Mouse (Mus musculus) gastrocnemius, postnatal 4 days (tissue): ENCODE data around the gene Map2k2. TPM values are rescaled to one million over a fixed set of nuclear protein-coding genes. Genes with fewer than 3 reads are reported as not detected.
"Not testable (repeated sequence)": the region's sequence is repeated elsewhere in the genome, so short reads cannot be mapped to it uniquely, and the experiment has no call there.

Source experiments
- DNase-seq, 2 experiments: peaks; one replicate each; pipeline ENCODE4 v3.0.0; 2021 to 2022; ENCODE audit warnings: low spot score in 2 of 2, mixed read lengths in 2 of 2
- long read RNA-seq, 2 experiments: library from polyadenylated mRNA; stranded (forward); transcript quantifications; one replicate each; pipeline ENCODE4 v2.0.0; 2021
- total RNA-seq, 2 experiments: library from RNA; stranded (reverse); gene quantifications; 2 replicates each; pipeline ENCODE4 v1.2.3; 2021

Gene Map2k2
- 100 to 1,000 TPM; 148 to 152 TPM for total RNA-seq
- long read RNA-seq, experiment 1, transcript Map2k2-202 (11 exons, 1,556 nt), result major isoform, 135 of 268 reads
- long read RNA-seq, experiment 1, transcript Map2k2-207 (11 exons, 2,405 nt), result minor isoform, 78 of 268 reads
- long read RNA-seq, experiment 1, partial matches to known transcripts, result 35 of 268 reads
- long read RNA-seq, experiment 1, other reads (novel, unspliced or antisense), result 19 of 268 reads
- long read RNA-seq, experiment 2, transcript Map2k2-202 (11 exons, 1,556 nt), result major isoform, 141 of 251 reads
- long read RNA-seq, experiment 2, transcript Map2k2-207 (11 exons, 2,405 nt), result minor isoform, 67 of 251 reads
- long read RNA-seq, experiment 2, partial matches to known transcripts, result 16 of 251 reads
- long read RNA-seq, experiment 2, other reads (novel, unspliced or antisense), result 27 of 251 reads

GRCm38 (mm10) chr10:81105565-81106112 lies at the start of gene Map2k2:
Gene Map2k2, plus strand, starts transcription at chr10:81105915.
- DNase-seq, result peak; percentile 95 to 98

GRCm38 (mm10) chr10:81057406-81058130 lies 48.1 kb upstream of the Map2k2 start:
- DNase-seq, result no peak

- DNase-seq, result no peak
Observed at GRCm38 (mm10) chr10:81058896-81059295, 46.8 kb upstream of the Map2k2 start.

GRCm38 (mm10) chr10:81059603-81060543 lies 45.8 kb upstream of the Map2k2 start, which contains the start of gene Sgta:
Gene Sgta, minus strand, starts transcription at chr10:81060181.
- peak; percentile 89 to 98 for DNase-seq

GRCm38 (mm10) chr10:81062710-81063109 lies 43.0 kb upstream of the Map2k2 start:
- no peak for DNase-seq

GRCm38 (mm10) chr10:81064519-81064918 lies 41.2 kb upstream of the Map2k2 start:
- DNase-seq, result not testable (repeated sequence)

- no peak for DNase-seq
Observed at GRCm38 (mm10) chr10:81068706-81069105, 37.0 kb upstream of the Map2k2 start.

GRCm38 (mm10) chr10:81069836-81070235 lies 35.9 kb upstream of the Map2k2 start, which contains the start of gene Thop1:
Gene Thop1, plus strand, starts transcription at chr10:81070035.
- peak; percentile 90 to 97 for DNase-seq

- no peak for DNase-seq
Observed at GRCm38 (mm10) chr10:81072290-81072689, 33.4 kb upstream of the Map2k2 start.

- no peak for DNase-seq
Observed at GRCm38 (mm10) chr10:81073464-81073863, 32.3 kb upstream of the Map2k2 start.

- no peak for DNase-seq
Observed at GRCm38 (mm10) chr10:81075734-81076133, 30.0 kb upstream of the Map2k2 start.

GRCm38 (mm10) chr10:81076356-81076755 lies 29.4 kb upstream of the Map2k2 start:
- no peak for DNase-seq

GRCm38 (mm10) chr10:81077916-81078315 lies 27.8 kb upstream of the Map2k2 start:
- no peak for DNase-seq

- no peak for DNase-seq
Observed at GRCm38 (mm10) chr10:81080008-81080655, 25.6 kb upstream of the Map2k2 start.

GRCm38 (mm10) chr10:81082168-81082960 lies 23.4 kb upstream of the Map2k2 start:
- DNase-seq, result peak in 1 of 2 experiments; percentile 59

GRCm38 (mm10) chr10:81087021-81087420 lies 18.7 kb upstream of the Map2k2 start:
- DNase-seq, result no peak

- DNase-seq, result no peak
Observed at GRCm38 (mm10) chr10:81089216-81089615, 16.5 kb upstream of the Map2k2 start.

GRCm38 (mm10) chr10:81090621-81091020 lies 15.1 kb upstream of the Map2k2 start:
- DNase-seq, result no peak
